Mouse (Mus musculus): ENCODE results near the gene Rcbtb1. TPM values are rescaled to one million over a fixed set of nuclear protein-coding genes. Genes with fewer than 3 reads are reported as not detected.

Gene Rcbtb1
- polyA plus RNA-seq, 2 experiments, result 46.9 to 52.5 TPM

DNA sequence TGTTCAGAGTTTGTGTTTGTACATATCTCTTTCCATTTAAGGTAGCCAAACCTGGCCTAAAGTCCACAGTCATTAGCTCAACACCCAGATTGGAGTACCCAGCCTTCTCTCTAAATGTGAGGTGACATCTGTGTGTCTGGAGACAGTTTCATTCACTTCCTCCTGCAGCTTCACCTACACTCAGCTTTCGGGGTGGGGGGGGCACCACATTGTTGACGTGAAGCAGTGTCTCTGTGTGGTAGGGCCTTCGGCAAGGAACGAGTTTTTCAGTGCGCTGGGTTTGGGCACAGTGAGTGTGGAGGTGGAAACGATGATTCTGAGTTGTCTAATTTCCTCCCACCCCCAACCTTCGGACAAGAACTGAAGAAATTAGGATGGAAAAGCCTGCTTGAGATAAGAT lies 8.0 kb downstream of the Rcbtb1 start:
- TF ChIP-seq POLR2A (IDR thresholded peaks at IDR 0.05; ENCODE audit: borderline replicate concordance, extremely low read depth, insufficient read depth, insufficient read length), result no peak
- no peak for DNase-seq (ENCODE audit: low spot score)
- Histone ChIP-seq H3K27me3 (ENCODE audit: control insufficient read depth, insufficient read depth, low read length) (no peaks in the 10 kb centered on the region), H3K9me3 (ENCODE audit: control insufficient read depth, low read length) (no peaks in the 10 kb centered on the region), H3K36me3 (ENCODE audit: control insufficient read depth, insufficient read depth, low read length) (peaks cover 19% of the 10 kb centered on the region), H3K4me3 (replicated peaks; ENCODE audit: low read length) (no peak overlapping the region), H3K4me2 (replicated peaks; ENCODE audit: low read depth, low read length, severe bottlenecking) (no peak overlapping the region), H3K4me1 (ENCODE audit: control insufficient read depth, insufficient read depth, low read length) (peaks cover 14% of the 10 kb centered on the region), H3K27ac (replicated peaks; ENCODE audit: low read depth, low read length) (no peak overlapping the region), H3K9ac (ENCODE audit: low read depth, low read length, severe bottlenecking) (no peak overlapping the region)
- ATAC-seq (ENCODE audit: low FRiP score, low read depth), result no peak
- 80% methylated on average over 7 of the region's 7 CpGs for WGBS

DNA sequence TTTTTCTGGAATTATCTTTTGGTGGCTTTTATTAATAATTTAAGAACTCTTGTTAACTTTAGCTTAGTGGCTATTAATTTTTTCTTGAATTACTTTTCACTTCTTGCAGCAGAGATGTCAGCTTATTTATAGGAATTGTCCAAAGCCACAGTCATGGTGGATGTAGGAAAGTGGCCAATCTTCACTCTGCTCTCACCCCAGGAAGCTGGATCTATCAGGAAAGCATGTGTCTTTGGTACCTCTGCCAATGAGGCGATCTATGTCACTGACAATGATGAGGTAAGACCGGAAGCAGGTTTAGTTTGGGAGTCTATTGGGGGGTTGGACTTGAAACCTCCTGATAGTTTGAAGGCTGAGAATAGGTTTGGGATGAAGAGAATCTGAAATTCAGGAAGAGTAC lies 8.8 kb downstream of the Rcbtb1 start:
- TF ChIP-seq POLR2A (IDR thresholded peaks at IDR 0.05; ENCODE audit: borderline replicate concordance, extremely low read depth, insufficient read depth, insufficient read length), result no peak

DNA sequence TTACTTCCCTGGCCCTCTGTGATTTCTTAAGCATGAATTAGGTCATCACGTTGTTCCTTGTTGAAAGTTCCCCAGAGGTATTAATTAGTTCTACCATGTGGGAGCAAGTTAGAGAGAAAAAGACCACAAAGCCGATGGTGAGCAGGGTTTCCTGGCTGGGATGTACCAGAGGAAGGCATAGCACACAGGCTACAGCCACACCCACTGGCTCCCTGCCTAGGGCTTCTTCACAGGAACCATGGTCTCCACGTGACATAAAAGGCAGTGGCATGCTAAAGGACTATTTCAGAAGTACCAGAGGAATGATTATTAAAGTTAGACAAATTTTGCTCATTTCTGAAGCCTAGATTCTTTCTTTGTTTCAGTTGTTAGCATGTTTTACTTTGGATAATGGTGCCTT lies 18.2 kb downstream of the Rcbtb1 start:
- H3K4me2 ChIP-seq (replicated peaks; ENCODE audit: low read depth, low read length, severe bottlenecking), result no peak overlapping the region
- no peaks in the 10 kb centered on the region for H3K27me3 ChIP-seq (ENCODE audit: control insufficient read depth, insufficient read depth, low read length)
- H3K36me3 ChIP-seq (ENCODE audit: control insufficient read depth, insufficient read depth, low read length), result peaks cover 79% of the 10 kb centered on the region
- no peaks in the 10 kb centered on the region for H3K9me3 ChIP-seq (ENCODE audit: control insufficient read depth, low read length)
- no peak for TF ChIP-seq POLR2A (IDR thresholded peaks at IDR 0.05; ENCODE audit: borderline replicate concordance, extremely low read depth, insufficient read depth, insufficient read length)
- ATAC-seq (ENCODE audit: low FRiP score, low read depth) (no peak), DNase-seq (ENCODE audit: low spot score) (no peak)
- H3K27ac ChIP-seq (replicated peaks; ENCODE audit: low read depth, low read length), result no peak overlapping the region
- WGBS, result 79% methylated on average over 3 of the region's 3 CpGs
- no peaks in the 10 kb centered on the region for H3K4me1 ChIP-seq (ENCODE audit: control insufficient read depth, insufficient read depth, low read length)
- H3K9ac ChIP-seq (ENCODE audit: low read depth, low read length, severe bottlenecking), result no peak overlapping the region
- no peak overlapping the region for H3K4me3 ChIP-seq (replicated peaks; ENCODE audit: low read length)

More for the DNA sequence above, 8.8 kb downstream of the Rcbtb1 start:
- Histone ChIP-seq H3K9ac (ENCODE audit: low read depth, low read length, severe bottlenecking) (no peak overlapping the region), H3K9me3 (ENCODE audit: control insufficient read depth, low read length) (no peaks in the 10 kb centered on the region), H3K4me1 (ENCODE audit: control insufficient read depth, insufficient read depth, low read length) (peaks cover 14% of the 10 kb centered on the region), H3K4me3 (replicated peaks; ENCODE audit: low read length) (no peak overlapping the region), H3K27ac (replicated peaks; ENCODE audit: low read depth, low read length) (no peak overlapping the region), H3K36me3 (ENCODE audit: control insufficient read depth, insufficient read depth, low read length) (peaks cover 27% of the 10 kb centered on the region), H3K4me2 (replicated peaks; ENCODE audit: low read depth, low read length, severe bottlenecking) (no peak overlapping the region), H3K27me3 (ENCODE audit: control insufficient read depth, insufficient read depth, low read length) (no peaks in the 10 kb centered on the region)
- DNase-seq (ENCODE audit: low spot score), result no peak
- no peak for ATAC-seq (ENCODE audit: low FRiP score, low read depth)
- 96% methylated on average over 2 of the region's 2 CpGs for WGBS

DNA sequence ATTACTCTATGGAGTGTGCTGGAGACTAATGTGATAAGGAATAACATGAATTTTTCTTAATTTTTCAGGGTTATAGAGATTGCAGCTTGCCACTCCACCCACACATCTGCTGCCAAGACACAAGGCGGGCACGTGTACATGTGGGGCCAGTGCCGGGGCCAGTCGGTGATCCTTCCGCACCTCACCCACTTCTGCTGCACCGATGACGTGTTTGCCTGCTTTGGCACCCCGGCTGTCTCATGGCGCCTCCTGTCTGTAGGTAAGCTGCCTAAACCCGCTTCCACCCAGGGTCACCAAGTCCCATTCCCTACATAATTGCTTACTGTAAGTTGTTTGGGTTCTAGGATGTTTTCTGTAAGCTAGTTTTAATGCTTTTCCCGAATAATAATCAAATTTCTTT lies 25.2 kb downstream of the Rcbtb1 start:
- peaks cover 88% of the 10 kb centered on the region for H3K36me3 ChIP-seq (ENCODE audit: control insufficient read depth, insufficient read depth, low read length)
- ATAC-seq (ENCODE audit: low FRiP score, low read depth), result no peak

DNA sequence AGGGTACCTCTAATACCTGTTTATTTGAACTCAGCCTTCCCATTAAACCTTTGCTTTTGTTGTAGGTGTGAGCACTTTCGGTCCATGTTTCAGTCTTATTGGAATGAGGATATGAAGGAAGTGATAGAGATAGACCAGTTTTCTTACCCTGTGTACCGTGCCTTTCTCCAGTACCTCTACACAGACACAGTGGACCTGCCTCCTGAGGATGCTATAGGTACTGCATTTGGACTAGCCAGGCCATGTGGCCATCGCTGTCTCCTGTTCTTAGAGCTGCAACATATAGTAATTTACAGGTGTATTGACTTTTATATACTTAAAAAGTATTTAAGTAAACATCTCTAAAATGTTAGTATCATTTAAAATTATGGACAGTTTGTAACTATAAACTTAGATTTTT lies 28.8 kb downstream of the Rcbtb1 start:
- H3K27me3 ChIP-seq (ENCODE audit: control insufficient read depth, insufficient read depth, low read length), result no peaks in the 10 kb centered on the region
- H3K9me3 ChIP-seq (ENCODE audit: control insufficient read depth, low read length), result no peaks in the 10 kb centered on the region
- H3K4me1 ChIP-seq (ENCODE audit: control insufficient read depth, insufficient read depth, low read length), result no peaks in the 10 kb centered on the region
- ATAC-seq (ENCODE audit: low FRiP score, low read depth) (no peak), DNase-seq (ENCODE audit: low spot score) (no peak)
- peaks cover 94% of the 10 kb centered on the region for H3K36me3 ChIP-seq (ENCODE audit: control insufficient read depth, insufficient read depth, low read length)
- no peak overlapping the region for H3K4me2 ChIP-seq (replicated peaks; ENCODE audit: low read depth, low read length, severe bottlenecking)
- H3K4me3 ChIP-seq (replicated peaks; ENCODE audit: low read length), result no peak overlapping the region
- H3K27ac ChIP-seq (replicated peaks; ENCODE audit: low read depth, low read length), result no peak overlapping the region
- no peak overlapping the region for H3K9ac ChIP-seq (ENCODE audit: low read depth, low read length, severe bottlenecking)
- no peak for TF ChIP-seq POLR2A (IDR thresholded peaks at IDR 0.05; ENCODE audit: borderline replicate concordance, extremely low read depth, insufficient read depth, insufficient read length)
- WGBS, result 96% methylated on average over 3 of the region's 3 CpGs

More for the DNA sequence above, 25.2 kb downstream of the Rcbtb1 start:
- H3K4me3 ChIP-seq (replicated peaks; ENCODE audit: low read length), result no peak overlapping the region
- H3K4me1 ChIP-seq (ENCODE audit: control insufficient read depth, insufficient read depth, low read length), result no peaks in the 10 kb centered on the region
- no peaks in the 10 kb centered on the region for H3K9me3 ChIP-seq (ENCODE audit: control insufficient read depth, low read length)
- TF ChIP-seq POLR2A (IDR thresholded peaks at IDR 0.05; ENCODE audit: borderline replicate concordance, extremely low read depth, insufficient read depth, insufficient read length), result no peak
- H3K27me3 ChIP-seq (ENCODE audit: control insufficient read depth, insufficient read depth, low read length), result no peaks in the 10 kb centered on the region
- H3K4me2 ChIP-seq (replicated peaks; ENCODE audit: low read depth, low read length, severe bottlenecking), result no peak overlapping the region
- DNase-seq (ENCODE audit: low spot score), result no peak
- no peak overlapping the region for H3K27ac ChIP-seq (replicated peaks; ENCODE audit: low read depth, low read length)
- H3K9ac ChIP-seq (ENCODE audit: low read depth, low read length, severe bottlenecking), result no peak overlapping the region
- WGBS, result 95% methylated on average over 11 of the region's 11 CpGs

Data from limb, embryonic 14.5 days (tissue).